Mouse (Mus musculus): ENCODE results near the gene Plekhm1.
"Not testable (repeated sequence)": the region's sequence is repeated elsewhere in the genome, so short reads cannot be mapped to it uniquely, and the experiment has no call there.

Plekhm1 gene

GRCm38 (mm10) chr11:103338671-103339070, 73.8 kb downstream of the Plekhm1 start:
- no peak for DNase-seq

- no peak for DNase-seq
Measured at GRCm38 (mm10) chr11:103338119-103338518, 74.4 kb downstream of the Plekhm1 start.

GRCm38 (mm10) chr11:103337180-103337579, 75.3 kb downstream of the Plekhm1 start:
- no peak for DNase-seq

GRCm38 (mm10) chr11:103335561-103335960, 76.9 kb downstream of the Plekhm1 start:
- DNase-seq, result peak; percentile 59 to 73

GRCm38 (mm10) chr11:103334925-103335324, 77.6 kb downstream of the Plekhm1 start:
- DNase-seq, result no peak

GRCm38 (mm10) chr11:103333719-103334398, 78.6 kb downstream of the Plekhm1 start:
- peak; percentile 79 to 86 for DNase-seq

GRCm38 (mm10) chr11:103332890-103333651, 79.4 kb downstream of the Plekhm1 start:
- no peak for DNase-seq

GRCm38 (mm10) chr11:103332186-103332889, 80.1 kb downstream of the Plekhm1 start:
- peak; percentile 89 to 93 for DNase-seq

- no peak for DNase-seq
Measured at GRCm38 (mm10) chr11:103331502-103332185, 80.8 kb downstream of the Plekhm1 start.

GRCm38 (mm10) chr11:103330651-103331319, 81.7 kb downstream of the Plekhm1 start:
- DNase-seq, result no peak

GRCm38 (mm10) chr11:103326950-103327349, 85.5 kb downstream of the Plekhm1 start:
- peak; percentile 90 to 91 for DNase-seq

GRCm38 (mm10) chr11:103325172-103325571, 87.3 kb downstream of the Plekhm1 start:
- DNase-seq, result peak; percentile 87 to 88

GRCm38 (mm10) chr11:103324723-103325122, 87.8 kb downstream of the Plekhm1 start:
- DNase-seq, result no peak

- not testable (repeated sequence) for DNase-seq
Measured at GRCm38 (mm10) chr11:103322832-103323231, 89.7 kb downstream of the Plekhm1 start.

GRCm38 (mm10) chr11:103320646-103321045, 91.8 kb downstream of the Plekhm1 start:
- no peak for DNase-seq

- no peak for DNase-seq
Measured at GRCm38 (mm10) chr11:103320196-103320595, 92.3 kb downstream of the Plekhm1 start.

- DNase-seq, result no peak
Measured at GRCm38 (mm10) chr11:103318042-103318441, 94.4 kb downstream of the Plekhm1 start.

- peak; percentile 26 to 46 for DNase-seq
Measured at GRCm38 (mm10) chr11:103315379-103315778, 97.1 kb downstream of the Plekhm1 start.

- DNase-seq, result peak; percentile 60 to 75
Measured at GRCm38 (mm10) chr11:103314736-103315374, 97.6 kb downstream of the Plekhm1 start.

Data from kidney, postnatal 4 days (tissue).